ENCODE assay signal across 8 mouse cellular contexts in genomic region chr10:30537734-30538537, GRCm38 (mm10).
DNase-seq lines count a peak whose midpoint lies in the region.

No protein-coding gene starts in this region.

- DNase-seq in cerebellum, adult 9-10 months = peak; percentile 6
- no peak for DNase-seq in cerebellum, postnatal 25 days
- DNase-seq in right cerebral cortex, adult 18-20 months = peak; percentile 64
- no peak for DNase-seq in right cerebral cortex, postnatal 4 days
- DNase-seq in forelimb bud, embryonic 11.5 days (ENCODE audit: low read depth, low spot score) = peak; percentile 28
- DNase-seq in left cerebral cortex, adult 9 months (ENCODE audit: low spot score in 2 of 2) = peak; percentile 19 to 70
- DNase-seq in retina, embryonic 14.5 days (ENCODE audit: low spot score) = peak; percentile 28
- no peak for DNase-seq in spleen, adult 12 weeks (ENCODE audit: low spot score)

Comparison
In these comparisons a context has a peak if more than half of its experiments do, and no peak if none do; other contexts are left out.
1. DNase-seq: peak in cerebellum, adult 9-10 months (single experiment), right cerebral cortex, adult 18-20 months (single experiment), forelimb bud, embryonic 11.5 days (single experiment), left cerebral cortex, adult 9 months (2 of 2) and retina, embryonic 14.5 days (single experiment); none in cerebellum, postnatal 25 days (0 of 2), right cerebral cortex, postnatal 4 days (single experiment) and spleen, adult 12 weeks (single experiment).